Mouse (Mus musculus) lung, postnatal 0 days (tissue): ENCODE measurements around the gene Xpnpep2.

Experiments used
- CTCF ChIP-seq: IDR thresholded peaks from 2 replicates; pipeline ENCODE4 v1.5.1; 2016; ENCODE audit warnings: antibody characterized with exemption, mild to moderate bottlenecking
- EP300 ChIP-seq: IDR thresholded peaks from 2 replicates; pipeline ENCODE4 v1.6.1; 2016; ENCODE audit warnings: antibody characterized with exemption, mild to moderate bottlenecking, control low read depth

DNA sequence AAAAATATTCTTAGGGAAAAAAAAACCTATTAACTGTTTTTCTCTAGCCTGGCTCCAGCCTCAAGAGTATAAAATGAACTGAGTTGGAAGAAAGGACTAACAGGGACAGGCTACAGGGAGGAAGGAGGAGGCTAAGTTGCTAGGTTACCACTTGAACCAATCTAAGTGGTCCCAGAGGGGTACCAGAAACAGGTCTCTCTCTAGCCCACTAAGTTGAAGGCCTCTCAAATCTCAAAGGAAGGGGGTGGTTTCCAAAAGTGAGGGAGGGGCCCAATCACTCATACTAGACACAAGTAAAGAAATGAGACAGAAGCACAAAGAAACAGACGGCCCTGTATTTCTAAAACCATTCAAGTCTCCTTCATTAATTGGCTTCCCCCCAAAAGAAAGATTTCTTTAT lies 61.4 kb downstream of the Xpnpep2 start:
- no peak for TF ChIP-seq CTCF
- TF ChIP-seq EP300: no peak
